Mouse (Mus musculus) thymus, adult 2 months (tissue): ENCODE data around the gene Lclat1.

Experiments used
- CTCF ChIP-seq: fragments of 200-500 bp; IDR thresholded peaks from 2 replicates; pipeline ENCODE4 v1.5.1; 2012; ENCODE audit warnings: mild to moderate bottlenecking, control low read depth, low read length, moderate library complexity, borderline replicate concordance; ENCODE audit not compliant: control insufficient read depth, poor library complexity, insufficient read depth; ENCODE audit errors: extremely low read depth
- POLR2A ChIP-seq: fragments of 200-500 bp; IDR thresholded peaks from 2 replicates; pipeline ENCODE4 v1.6.1; 2012; ENCODE audit warnings: mild to moderate bottlenecking, low read length, control low read depth, moderate library complexity; ENCODE audit not compliant: control insufficient read depth, poor library complexity, insufficient read depth; ENCODE audit errors: extremely low read depth

GRCm38 (mm10) chr17:73136562-73137484 is 29.0 kb downstream of the Lclat1 start:
- TF ChIP-seq POLR2A: no peak
- no peak for TF ChIP-seq CTCF
